Mouse (Mus musculus) stomach, postnatal 0 days (tissue): ENCODE results near the gene Arrdc2. TPM values are rescaled to one million over a fixed set of nuclear protein-coding genes. Genes with fewer than 3 reads are reported as not detected.

Source experiments
- ATAC-seq: fragments of 200-750 bp; cut with Nextera tagmentation; 2 replicates; pipeline ENCODE4 v1.8.0; 2017; ENCODE audit not compliant: low FRiP score, low TSS enrichment
- DNase-seq: peaks from one replicate; pipeline ENCODE4 v3.0.0-alpha.2; 2016; ENCODE audit warnings: low spot score
- H3K27ac ChIP-seq: fragments of 300-500 bp; sonication (generic); replicated peaks from 2 replicates; pipeline ENCODE4 v1.5.1; 2014; ENCODE audit warnings: mild to moderate bottlenecking, control low read depth
- H3K27me3 ChIP-seq: fragments of 300-500 bp; sonication (generic); 2 replicates; pipeline ENCODE4 v1.6.1; 2014; ENCODE audit warnings: low read length; ENCODE audit not compliant: control insufficient read depth, insufficient read depth
- H3K36me3 ChIP-seq: fragments of 300-500 bp; sonication (generic); 2 replicates; pipeline ENCODE4 v1.6.1; 2014; ENCODE audit warnings: low read length, mixed read lengths; ENCODE audit not compliant: control insufficient read depth, insufficient read depth
- H3K4me1 ChIP-seq: fragments of 300-500 bp; sonication (generic); replicated peaks from 2 replicates; pipeline ENCODE4 v1.6.1; 2014; ENCODE audit warnings: antibody characterized with exemption; ENCODE audit not compliant: control insufficient read depth, insufficient read depth
- H3K4me2 ChIP-seq: fragments of 300-500 bp; sonication (generic); replicated peaks from 2 replicates; pipeline ENCODE4 v1.6.1; 2014; ENCODE audit warnings: low read depth, mild to moderate bottlenecking, control low read depth, moderate library complexity
- H3K4me3 ChIP-seq: fragments of 300-500 bp; sonication (generic); 2 replicates; pipeline ENCODE4 v1.5.1; 2014; ENCODE audit warnings: low read depth, low read length, control low read depth
- H3K9ac ChIP-seq: fragments of 300-500 bp; sonication (generic); 2 replicates; pipeline ENCODE4 v1.6.1; 2014; ENCODE audit warnings: mild to moderate bottlenecking, low read length, control low read depth, mixed read lengths
- H3K9me3 ChIP-seq: fragments of 300-500 bp; sonication (generic); 2 replicates; pipeline ENCODE4 v1.6.1; 2016; ENCODE audit warnings: low read length; ENCODE audit not compliant: control insufficient read depth
- CTCF ChIP-seq: IDR thresholded peaks from 2 replicates; pipeline ENCODE4 v1.5.1; 2016; ENCODE audit warnings: antibody characterized with exemption, low read depth, mild to moderate bottlenecking, moderate library complexity
- EP300 ChIP-seq: optimal IDR thresholded peaks from 2 replicates; pipeline ENCODE3; 2016; ENCODE audit warnings: antibody characterized with exemption
- WGBS: fragments of 180-500 bp; shearing (Covaris S2); extraction: QIAGEN DNeasy Blood & Tissue Kit; methylation state at CpG from one replicate; pipeline ENCODE4 v1.1.7; 2014; 5-methylcytosine and 5-hydroxymethylcytosine counted together
- polyA plus RNA-seq: library from polyadenylated mRNA; unstranded; fragments of >200 nt; fragmentation: Nextera tagmentation; extraction: Ambion mirVana; gene quantifications from 2 replicates; pipeline ENCODE4 v1.2.1, GENCODE M21; 2015

Arrdc2 gene
- 6.6 and 6.8 TPM in 2 replicates for polyA plus RNA-seq

GRCm38 (mm10) chr8:70839408-70840351 lies at the start of gene Arrdc2:
Gene Arrdc2 (minus strand): TSS chr8:70839720.
- H3K27me3 ChIP-seq = no peaks in the 10 kb centered on the region
- peak within 1 kb of the TSS; percentile 71 for H3K4me3 ChIP-seq
- H3K36me3 ChIP-seq = no peaks in the 10 kb centered on the region; the same call in 1 of the 2 replicates
- WGBS = 2% methylated on average over 55 of the region's 55 CpGs
- TF ChIP-seq CTCF (peak; percentile 16; the same call in 1 of the 2 replicates), EP300 (peak; percentile 54)
- peak; percentile 100 for DNase-seq
- peak within 1 kb of the TSS; percentile 97 for H3K27ac ChIP-seq
- peak; percentile 96 for ATAC-seq
- peak within 1 kb of the TSS; percentile 87 for H3K9ac ChIP-seq
- no peaks in the 10 kb centered on the region for H3K9me3 ChIP-seq
- H3K4me1 ChIP-seq = 0 out of 2 replicates have a peak, but pooled peaks cover 3% of the 10 kb centered on the region
- H3K4me2 ChIP-seq = peak within 1 kb of the TSS; percentile 93

GRCm38 (mm10) chr8:70887669-70888068 lies 48.1 kb upstream of the Arrdc2 start:
- H3K4me3 ChIP-seq = no peak overlapping the region
- WGBS = 6% methylated on average over 13 of the region's 18 CpGs
- H3K4me1 ChIP-seq = no peaks in the 10 kb centered on the region
- DNase-seq (peak; percentile 81), ATAC-seq (peak; percentile 19; the same call in 1 of the 2 replicates)
- H3K36me3 ChIP-seq = no peaks in the 10 kb centered on the region
- no peak overlapping the region for H3K27ac ChIP-seq
- no peaks in the 10 kb centered on the region; the same call in 1 of the 2 replicates for H3K27me3 ChIP-seq
- H3K4me2 ChIP-seq = no peak overlapping the region
- TF ChIP-seq EP300 = no peak
- TF ChIP-seq CTCF = no peak
- H3K9me3 ChIP-seq = no peaks in the 10 kb centered on the region
- no peak overlapping the region for H3K9ac ChIP-seq

- DNase-seq = peak; percentile 56
- H3K4me2 ChIP-seq = no peak overlapping the region
- no peak for TF ChIP-seq EP300
- H3K9me3 ChIP-seq = no peaks in the 10 kb centered on the region
- 12% methylated on average over 12 of the region's 12 CpGs for WGBS
- no peak for ATAC-seq
- H3K27ac ChIP-seq = no peak overlapping the region
- no peaks in the 10 kb centered on the region for H3K4me1 ChIP-seq
- H3K27me3 ChIP-seq = no peaks in the 10 kb centered on the region
- H3K36me3 ChIP-seq = no peaks in the 10 kb centered on the region
- H3K9ac ChIP-seq = no peak overlapping the region
- no peak overlapping the region for H3K4me3 ChIP-seq
Measured at GRCm38 (mm10) chr8:70885612-70886011, 46.1 kb upstream of the Arrdc2 start.

GRCm38 (mm10) chr8:70884683-70885082 lies 45.2 kb upstream of the Arrdc2 start:
- ATAC-seq (no peak), DNase-seq (no peak)
- H3K4me1 ChIP-seq = no peaks in the 10 kb centered on the region
- H3K36me3 ChIP-seq = no peaks in the 10 kb centered on the region
- no peak overlapping the region for H3K9ac ChIP-seq
- no peak overlapping the region for H3K4me2 ChIP-seq
- no peaks in the 10 kb centered on the region for H3K27me3 ChIP-seq
- H3K4me3 ChIP-seq = no peak overlapping the region
- 81% methylated on average over 10 of the region's 10 CpGs for WGBS
- TF ChIP-seq CTCF = no peak
- TF ChIP-seq EP300 = no peak
- no peaks in the 10 kb centered on the region for H3K9me3 ChIP-seq
- no peak overlapping the region for H3K27ac ChIP-seq

- no peak overlapping the region for H3K4me3 ChIP-seq
- no peaks in the 10 kb centered on the region for H3K27me3 ChIP-seq
- ATAC-seq (no peak), DNase-seq (no peak)
- H3K27ac ChIP-seq = no peak overlapping the region
- no peak overlapping the region for H3K9ac ChIP-seq
- H3K4me1 ChIP-seq = no peaks in the 10 kb centered on the region
- no peaks in the 10 kb centered on the region for H3K36me3 ChIP-seq
- no peak for TF ChIP-seq EP300
- no peak for TF ChIP-seq CTCF
- WGBS = 80% methylated on average over 4 of the region's 4 CpGs
- H3K9me3 ChIP-seq = no peaks in the 10 kb centered on the region
- no peak overlapping the region for H3K4me2 ChIP-seq
Measured at GRCm38 (mm10) chr8:70884186-70884585, 44.7 kb upstream of the Arrdc2 start.

DNA sequence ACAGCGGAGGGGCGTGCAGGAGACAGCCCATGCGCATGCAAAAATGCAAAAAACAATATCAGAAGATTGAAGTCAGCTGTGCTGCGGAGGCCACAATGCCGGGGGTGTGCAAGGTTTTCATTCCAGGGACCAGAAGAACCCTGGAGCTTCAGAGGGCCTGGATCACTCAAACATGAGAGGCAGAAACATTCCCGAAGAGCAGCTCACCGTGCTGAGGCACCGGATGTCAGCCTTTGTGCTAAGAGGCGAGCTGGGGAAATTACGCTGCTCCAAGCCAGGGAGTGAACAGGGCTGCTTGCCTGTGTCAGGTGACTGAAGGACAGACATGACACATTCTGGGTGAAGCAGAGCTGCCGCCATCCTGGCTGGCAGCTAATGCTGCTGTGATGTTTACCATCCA lies 41.0 kb upstream of the Arrdc2 start:
- peak; percentile 60 for ATAC-seq
- no peaks in the 10 kb centered on the region for H3K4me1 ChIP-seq
- TF ChIP-seq EP300 (no peak), CTCF (no peak)
- H3K4me3 ChIP-seq = no peak overlapping the region
- H3K9ac ChIP-seq = no peak overlapping the region
- peak overlapping the region; percentile 67 for H3K27ac ChIP-seq
- no peak overlapping the region for H3K4me2 ChIP-seq
- 24% methylated on average over 11 of the region's 11 CpGs for WGBS
- no peaks in the 10 kb centered on the region for H3K9me3 ChIP-seq
- peak; percentile 46 for DNase-seq
- no peaks in the 10 kb centered on the region for H3K27me3 ChIP-seq
- no peaks in the 10 kb centered on the region for H3K36me3 ChIP-seq
